Mouse (Mus musculus) B cell, adult (primary cell): Measurements from ENCODE around the gene Lrrc75b. TPM values are rescaled to one million over a fixed set of nuclear protein-coding genes. Genes with fewer than 3 reads are reported as not detected.

ENCODE experiments used
- total RNA-seq: library from RNA; stranded (reverse); gene quantifications from 4 replicates; pipeline ENCODE4 v1.2.4, GENCODE M21; 2023; ENCODE audit not compliant: inconsistent age

Gene Lrrc75b
- not detected in 4 replicates for total RNA-seq

DNA sequence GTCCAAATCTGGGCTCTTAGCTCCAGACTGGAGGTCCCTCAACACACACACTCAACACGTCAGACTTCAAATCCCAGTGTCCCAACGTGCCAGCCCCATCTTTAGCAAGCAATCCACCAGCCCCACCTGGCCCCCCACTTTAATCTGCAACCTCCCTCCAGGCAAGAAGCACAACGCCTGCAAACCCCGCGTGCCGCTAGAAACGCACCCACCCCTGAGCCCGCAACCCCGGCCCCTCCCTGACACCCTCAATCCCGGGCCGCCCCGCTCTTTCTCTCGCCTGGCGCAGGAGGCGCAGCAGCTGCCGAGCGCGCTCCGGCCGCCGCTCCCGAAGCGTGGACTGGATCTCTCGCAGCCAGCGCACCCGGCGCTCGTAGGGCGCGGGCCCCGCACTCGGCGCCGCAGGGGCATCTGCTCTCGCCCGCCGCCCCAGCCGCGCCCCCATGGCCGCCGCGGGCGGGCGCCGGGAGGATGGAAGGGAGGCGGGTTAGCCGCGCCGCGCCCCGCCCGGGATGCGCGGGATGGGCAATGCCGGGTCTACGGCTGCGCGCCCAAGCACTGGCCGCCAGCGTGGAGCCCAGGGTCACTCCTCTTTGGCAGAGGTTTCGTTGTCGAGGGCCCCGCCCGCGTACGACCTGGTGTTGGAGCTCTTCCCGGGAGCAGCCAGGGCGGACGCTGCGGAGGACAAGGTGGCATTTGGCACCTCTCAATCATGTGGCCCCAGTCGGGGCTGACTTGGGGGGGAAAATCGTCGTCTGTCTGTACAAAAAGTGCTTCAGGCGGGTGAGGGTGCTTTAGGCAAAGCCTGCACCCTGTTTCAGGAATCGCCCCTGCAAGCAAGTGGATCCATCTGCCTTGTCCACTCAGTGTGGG lies at the start of gene Lrrc75b:
Gene Lrrc75b, minus strand, starts transcription at position 655 of the 873 bp plus-strand sequence.

DNA sequence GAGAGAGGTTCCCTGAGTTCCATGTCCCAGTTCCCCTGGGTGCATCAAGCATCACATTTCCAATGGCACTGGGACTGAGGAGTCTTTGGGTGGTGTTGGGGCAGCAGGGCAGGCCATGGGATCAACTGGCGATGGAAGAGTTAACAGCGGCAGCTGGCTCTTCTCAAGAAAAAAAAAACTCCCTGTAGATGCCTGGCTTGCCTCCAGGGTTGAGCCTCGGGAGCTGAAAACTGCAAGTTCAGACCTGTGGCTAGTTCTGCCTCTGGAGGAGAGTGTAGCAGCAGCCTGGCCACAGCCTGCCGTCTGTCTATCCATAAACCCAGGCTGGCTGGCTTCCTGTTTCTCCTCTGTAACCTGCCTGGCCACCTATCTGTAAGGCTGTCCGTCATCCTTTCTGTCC lies 29.0 kb upstream of the Lrrc75b start, which contains the start of gene Ggt5:
Gene Ggt5, plus strand, starts transcription at position 212 of the 400 bp plus-strand sequence.

DNA sequence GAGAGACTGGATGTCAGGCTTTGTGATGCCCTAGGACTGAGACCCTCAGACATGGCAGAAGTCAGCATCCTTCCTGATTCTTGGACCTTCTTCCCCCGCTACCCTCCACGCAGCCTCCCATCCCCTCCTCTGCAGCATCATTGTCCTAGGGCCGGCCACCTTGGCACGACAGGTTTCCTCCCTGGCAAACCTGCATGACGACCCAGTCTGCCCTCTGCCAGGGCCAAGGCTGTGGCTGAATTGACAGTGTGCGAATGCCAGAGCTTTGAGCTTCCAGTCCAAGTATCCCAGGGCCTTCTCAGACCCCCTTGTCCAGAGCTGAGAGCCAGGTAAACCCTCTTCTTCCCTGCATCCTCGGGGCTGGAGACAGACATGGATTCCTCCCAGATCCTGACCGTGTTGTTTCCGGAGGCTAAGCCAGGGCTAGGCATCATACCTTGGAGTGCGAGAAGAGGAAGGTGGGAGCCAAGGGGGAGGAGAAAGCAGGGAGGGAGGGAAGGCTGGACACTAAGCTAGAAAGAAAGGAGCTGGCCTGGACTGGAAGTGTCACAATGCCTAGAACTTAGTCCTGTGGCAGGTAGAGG lies 1.0 kb upstream of the Lrrc75b start, which contains the start of gene Ggt1:
Gene Ggt1, plus strand, starts transcription at position 534 of the 584 bp plus-strand sequence.

DNA sequence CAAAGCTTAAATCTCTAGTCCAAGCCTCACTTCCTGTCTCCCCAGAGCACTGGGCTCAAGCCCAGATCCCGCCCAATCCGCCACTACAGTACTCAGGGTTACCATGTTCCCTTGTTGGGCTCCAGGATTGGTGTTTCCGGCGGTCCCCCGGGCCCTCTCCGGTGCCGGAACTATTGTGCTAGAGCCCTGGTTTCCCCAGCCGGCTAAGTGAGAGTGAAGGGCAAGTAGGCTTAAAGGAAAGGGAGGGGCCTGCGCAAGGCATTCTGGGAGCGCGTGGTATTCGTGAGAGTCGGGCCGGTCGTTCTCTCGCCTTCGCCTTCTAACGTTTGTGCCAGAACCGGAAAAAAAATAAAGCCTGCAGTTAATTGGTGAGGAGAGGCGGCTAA lies 42.4 kb downstream of the Lrrc75b start, which contains the start of gene Gucd1:
Gene Gucd1, minus strand, starts transcription at position 215 of the 386 bp plus-strand sequence.

DNA sequence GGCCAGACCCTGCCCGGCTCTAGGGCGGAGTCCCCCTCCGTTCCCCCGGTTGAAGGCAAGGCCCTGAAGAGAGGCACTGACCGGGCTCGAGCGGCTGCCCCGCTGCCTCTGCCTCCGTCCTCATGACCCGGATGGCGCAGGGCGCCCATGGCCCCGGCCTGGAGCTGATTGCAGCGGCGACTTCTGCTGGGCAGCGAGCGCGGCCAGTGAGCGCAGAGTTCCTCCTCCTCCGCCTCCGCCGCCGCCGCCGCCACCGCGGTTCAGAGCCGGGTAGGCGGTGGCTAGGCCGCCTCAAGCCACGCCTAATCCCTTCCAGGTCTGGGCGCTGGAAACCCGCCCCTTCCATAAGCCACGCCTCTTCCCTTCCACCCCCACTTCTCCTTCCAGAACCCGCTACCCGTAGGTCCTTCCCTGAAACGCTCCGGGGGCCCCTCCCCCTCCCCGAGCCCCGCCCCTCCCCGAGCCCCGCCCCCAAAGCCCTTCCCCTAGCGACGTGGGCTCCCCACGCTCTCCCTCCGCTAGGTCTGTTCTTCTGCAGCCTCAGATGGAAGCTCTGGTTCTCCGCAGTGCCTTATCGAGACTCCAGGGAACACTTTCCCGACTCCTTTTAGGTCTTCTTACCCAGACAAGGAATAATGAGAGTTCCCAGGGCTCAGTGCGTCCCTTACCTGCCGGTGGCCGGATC lies 42.9 kb downstream of the Lrrc75b start, which contains the start of gene Snrpd3:
Gene Snrpd3, plus strand, starts transcription at position 479 of the 685 bp plus-strand sequence.

Other genes with a start within 250 kb of the Lrrc75b start
- 8.3 to 11.5 TPM (median 9.1 TPM) in 4 replicates for gene Adora2a, start 243.5 kb downstream of the Lrrc75b start, total RNA-seq
- gene Upb1, start 159.2 kb downstream of the Lrrc75b start, total RNA-seq, result 0.72 to 2.9 TPM (median 1.8 TPM) in 4 replicates
- 74.2 to 97.6 TPM (median 74.9 TPM) in 4 replicates for gene Snrpd3, start 42.8 kb downstream of the Lrrc75b start, total RNA-seq
- 88.4 to 100 TPM (median 93.6 TPM) in 4 replicates for gene Gucd1, start 42.4 kb downstream of the Lrrc75b start, total RNA-seq
- gene Ggt1, start 1.3 kb upstream of the Lrrc75b start, total RNA-seq, result not detected in 4 replicates
- 0.26 to 1.6 TPM (median 0.73 TPM) in 4 replicates for gene Ggt5, start 29.0 kb upstream of the Lrrc75b start, total RNA-seq
- 2.0 to 3.1 TPM (median 2.7 TPM) in 4 replicates for gene Susd2, start 83.7 kb upstream of the Lrrc75b start, total RNA-seq
- 85.4 to 99.8 TPM (median 93.3 TPM) in 4 replicates for gene Cabin1, start 204.0 kb upstream of the Lrrc75b start, total RNA-seq
- gene Ddt, start 213.1 kb upstream of the Lrrc75b start, total RNA-seq, result 27.4 to 36.0 TPM (median 31.1 TPM) in 4 replicates
- not detected in 4 replicates for gene Gm20441, start 220.6 kb upstream of the Lrrc75b start, total RNA-seq
- 6.7 to 10.3 TPM (median 8.6 TPM) in 4 replicates for gene Gstt3, start 221.1 kb upstream of the Lrrc75b start, total RNA-seq
- gene Gstt1, start 238.3 kb upstream of the Lrrc75b start, total RNA-seq, result not detected in 4 replicates